Mouse (Mus musculus) spleen, adult 18-20 months (tissue): ENCODE measurements around the gene Dner.
A peak's percentile ranks its signal among the peaks of the same experiment; 100 is the strongest.

Source experiments
- DNase-seq, 2 experiments: peaks; one replicate each; pipeline ENCODE4 v3.0.0; 2022; ENCODE audit warnings: mixed read lengths in 2 of 2

The Dner gene

DNA sequence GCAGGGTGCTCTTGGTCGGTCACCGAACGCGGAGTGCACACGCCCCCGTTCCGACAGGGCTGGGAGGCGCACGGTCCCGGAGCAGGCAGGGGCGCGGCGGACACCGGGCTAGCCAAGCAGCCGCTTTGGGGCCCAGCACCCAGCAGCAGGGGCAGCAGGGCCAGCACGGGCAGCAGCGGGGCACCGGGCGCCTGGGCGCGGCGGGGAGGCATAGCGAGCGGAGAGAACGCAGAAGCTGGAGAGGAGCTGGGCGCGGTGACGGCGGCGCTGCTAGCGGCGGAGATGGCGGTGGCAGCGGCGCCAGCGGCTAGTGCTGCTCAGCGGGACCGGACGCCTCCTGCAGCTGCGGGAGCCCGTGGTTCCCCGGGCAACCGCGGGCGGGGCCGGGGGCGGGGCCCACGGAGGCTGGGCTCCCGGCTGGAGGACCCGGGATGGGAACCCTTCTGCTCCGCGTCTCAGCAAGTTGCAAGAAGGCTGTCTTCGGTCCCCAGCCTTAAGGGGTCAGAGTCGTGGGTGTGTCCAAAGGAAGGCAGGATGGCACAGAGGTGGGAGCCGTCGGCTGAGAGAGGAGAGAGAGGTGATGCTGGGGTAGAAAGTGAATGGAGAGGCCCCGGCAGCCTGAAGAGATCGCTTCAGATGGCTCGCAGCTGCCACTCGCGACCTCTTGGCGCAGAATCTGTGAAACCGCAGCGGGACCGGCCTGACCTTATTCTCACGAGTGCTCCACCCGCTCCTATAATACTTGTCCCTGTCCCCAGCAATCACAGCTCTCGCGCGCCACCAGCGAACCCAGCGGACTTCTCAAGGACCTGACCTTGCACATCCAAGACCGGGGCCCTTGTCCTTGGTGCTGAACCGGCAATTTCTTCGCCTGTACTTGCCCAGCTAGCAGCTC is at the start of gene Dner:
Gene Dner, minus strand, starts transcription at position 705 of the 895 bp plus-strand sequence.
- DNase-seq: peak; percentile 8 to 18

DNA sequence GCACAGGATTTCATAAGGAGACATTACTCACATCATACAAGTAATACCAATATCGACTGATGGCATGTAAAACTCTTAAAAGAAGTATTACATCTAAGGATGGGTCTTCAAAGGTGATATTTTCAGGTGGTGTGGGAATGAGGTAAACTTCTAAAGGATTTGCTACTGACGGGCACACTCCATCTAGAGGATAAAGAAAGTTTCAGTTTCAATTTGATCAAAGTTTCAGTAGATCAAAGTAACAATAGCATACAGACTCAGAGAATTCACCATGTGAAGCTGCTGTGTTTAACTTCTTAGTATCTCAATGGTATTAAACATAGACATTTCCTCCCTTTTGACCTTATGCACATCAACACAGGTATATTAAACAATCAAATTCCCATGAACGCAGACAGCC is 46.1 kb upstream of the Dner start:
- DNase-seq: no peak

DNA sequence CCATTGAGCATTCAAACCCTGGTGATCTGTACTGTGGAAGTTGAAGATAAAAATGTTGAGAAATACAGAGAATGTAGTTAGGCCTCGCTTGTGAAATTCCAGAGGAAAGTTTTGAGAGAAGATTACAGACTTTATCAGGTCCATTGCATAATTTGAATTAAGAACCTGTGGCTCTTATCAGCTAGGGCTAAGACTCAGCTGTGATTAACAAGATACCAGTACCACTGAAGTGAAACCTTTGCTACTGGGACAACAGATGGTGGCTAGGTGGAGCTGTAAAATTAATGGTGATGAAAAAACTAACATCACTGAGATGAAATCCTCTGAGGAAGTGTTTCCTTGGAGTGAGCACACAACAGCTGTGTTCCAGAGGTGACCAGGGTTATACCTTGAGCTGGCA is 44.1 kb upstream of the Dner start:
- no peak for DNase-seq

DNA sequence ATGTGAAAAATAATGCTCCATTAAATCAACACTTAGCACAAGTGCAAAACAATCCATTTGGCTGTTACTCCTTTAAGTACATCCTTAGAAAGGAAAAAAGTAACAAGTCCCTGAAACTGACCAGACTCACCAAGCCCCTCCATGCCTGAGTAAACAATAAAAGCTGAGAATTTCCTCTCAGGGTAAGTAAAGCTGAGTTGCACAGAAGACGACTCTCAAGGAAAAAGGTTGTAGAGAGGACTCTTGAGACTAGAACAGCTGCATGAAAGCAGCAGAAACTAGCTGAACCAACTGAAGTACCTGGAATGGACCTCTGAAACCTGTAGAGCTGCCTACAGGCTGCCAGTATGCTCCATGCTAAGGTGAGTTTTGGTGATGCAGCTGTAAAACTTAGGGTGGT is 41.1 kb upstream of the Dner start:
- DNase-seq: no peak

DNA sequence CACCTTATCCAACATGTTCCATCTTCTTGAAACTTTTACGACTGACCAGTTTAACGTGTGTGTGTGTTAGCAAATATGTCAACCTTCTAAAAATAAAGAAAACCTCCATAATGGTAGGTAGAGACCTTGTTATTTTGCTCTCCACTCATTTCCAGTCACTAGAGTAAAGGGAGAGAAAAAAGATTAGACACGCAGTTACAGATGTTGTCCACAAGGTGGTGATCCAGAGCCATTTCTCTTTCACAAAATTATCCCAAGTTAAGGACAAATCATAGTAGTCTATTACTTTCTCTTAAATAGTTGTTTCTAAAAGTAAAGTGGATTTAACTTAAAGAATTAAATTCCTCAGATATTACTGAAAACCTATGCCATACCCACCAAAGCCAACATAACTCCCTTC is 37.8 kb upstream of the Dner start:
- DNase-seq: no peak

DNA sequence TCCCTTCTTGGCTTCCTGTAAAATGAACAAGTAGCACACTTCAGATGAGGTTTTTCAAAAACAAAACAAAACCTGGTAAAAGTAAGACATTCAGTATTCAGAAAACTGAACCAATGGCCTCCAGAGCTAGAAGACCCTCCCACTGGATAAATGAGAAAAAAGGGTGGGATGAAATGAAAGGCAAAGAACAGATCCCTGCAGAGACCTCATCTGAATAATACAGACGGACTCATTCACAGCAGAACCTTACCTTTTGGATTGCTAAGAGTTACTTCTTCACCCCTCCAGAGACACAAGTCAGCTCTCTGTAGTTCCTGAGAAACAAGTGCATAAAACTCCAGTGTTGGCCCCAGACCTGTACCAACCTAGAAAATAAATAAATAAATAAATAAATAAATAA is 35.7 kb upstream of the Dner start:
- no peak for DNase-seq

DNA sequence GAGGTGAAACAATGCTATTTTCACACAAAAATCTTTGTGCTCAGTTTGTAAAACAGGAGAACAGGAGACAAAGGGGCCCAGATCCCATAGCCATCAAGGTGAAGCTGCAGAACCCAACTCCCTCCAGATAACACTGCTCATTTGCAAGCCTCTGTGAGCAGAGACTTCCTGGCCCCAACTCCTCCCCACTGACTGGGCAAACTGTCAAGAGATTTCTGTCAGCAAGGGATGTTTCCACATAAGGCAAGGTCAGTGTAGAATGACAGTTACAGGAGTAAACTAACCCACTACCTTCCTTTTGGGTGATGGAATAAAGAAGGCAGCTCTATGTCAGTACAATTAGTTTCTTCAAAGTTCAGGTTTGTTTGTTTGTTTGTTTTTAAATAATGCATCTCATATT is 26.8 kb upstream of the Dner start:
- DNase-seq: no peak

DNA sequence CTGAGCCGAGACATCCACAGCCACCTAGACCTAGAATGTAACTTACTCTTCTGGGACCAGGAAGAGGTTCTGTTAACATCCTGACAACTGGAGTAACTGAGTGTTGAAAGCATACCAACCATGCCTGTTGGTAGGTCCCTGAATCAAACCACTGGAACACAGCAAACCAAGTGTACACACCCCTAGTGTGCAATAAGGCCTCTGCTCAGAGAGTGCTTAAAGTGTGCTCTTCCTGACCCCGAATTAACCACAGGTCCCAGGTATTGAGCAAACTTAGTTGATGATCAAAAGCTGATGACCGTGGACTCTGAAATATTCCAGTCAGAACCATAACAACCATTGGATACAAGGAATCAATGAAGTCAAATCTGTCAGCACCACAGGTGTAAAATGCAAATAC is 26.4 kb upstream of the Dner start:
- DNase-seq: no peak

DNA sequence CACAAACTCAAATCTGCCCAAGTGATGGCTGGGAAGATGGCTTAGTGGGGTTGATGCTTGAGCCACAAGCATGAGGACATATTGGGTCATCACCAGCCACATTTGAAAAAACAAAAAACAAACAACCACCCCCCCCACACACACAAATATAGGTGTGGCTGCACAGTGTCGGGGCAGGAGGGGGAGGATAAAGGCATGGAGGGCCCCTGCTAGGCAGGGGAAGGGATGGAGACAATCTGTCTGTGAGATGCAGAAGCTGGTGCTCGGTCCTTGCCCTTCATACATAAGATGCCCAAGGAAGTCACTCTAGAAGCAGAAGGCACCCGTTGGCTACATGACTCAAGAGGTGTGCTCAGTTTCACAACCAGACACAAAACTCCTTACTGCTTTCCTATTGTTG is 25.9 kb upstream of the Dner start:
- no peak for DNase-seq

DNA sequence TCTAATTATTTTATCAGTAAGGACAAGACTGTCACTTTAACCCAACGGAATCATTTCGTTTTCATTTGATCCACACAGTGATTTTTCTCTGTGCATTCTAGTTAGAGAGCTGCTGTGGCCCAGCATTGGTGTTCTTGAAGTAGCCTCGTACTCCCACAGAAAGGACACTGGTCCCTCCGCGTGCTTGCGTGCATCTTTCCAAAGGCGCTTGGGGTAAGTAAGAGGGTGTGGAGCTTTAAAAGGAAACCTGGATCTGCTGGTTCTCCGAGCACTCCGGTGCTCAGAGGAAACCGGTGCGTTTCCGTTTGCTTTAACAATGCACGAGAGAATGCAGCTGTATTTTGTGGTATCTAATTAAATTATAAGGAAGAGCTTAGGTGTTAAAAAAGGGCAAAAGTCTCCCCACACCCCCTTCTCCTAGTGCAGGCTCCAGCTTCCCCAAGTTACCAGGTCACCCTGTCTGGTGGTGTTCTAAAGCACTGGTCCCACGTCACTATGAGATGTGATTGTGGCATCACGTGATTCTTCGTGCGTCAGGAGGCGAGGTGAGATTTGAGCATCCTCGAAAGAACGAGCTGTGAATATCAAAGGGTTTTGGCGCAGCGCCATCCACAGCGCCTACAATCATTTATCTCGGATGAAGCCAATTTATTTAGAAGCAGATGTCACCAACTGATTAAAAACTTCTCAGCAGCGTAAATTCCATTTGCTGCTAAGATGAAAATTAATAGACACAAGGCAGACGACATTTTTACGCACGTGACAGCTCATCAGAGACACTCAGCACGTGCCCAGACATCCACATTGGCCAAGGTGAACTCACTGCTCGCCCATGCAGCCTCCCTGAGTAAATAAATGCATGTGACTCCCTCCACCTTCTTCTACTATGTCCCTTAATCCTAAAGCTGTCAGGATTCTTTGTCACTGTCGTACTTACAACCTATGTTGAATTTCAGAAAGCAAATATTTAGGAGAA is 14.1 kb upstream of the Dner start:
- no peak for DNase-seq

DNA sequence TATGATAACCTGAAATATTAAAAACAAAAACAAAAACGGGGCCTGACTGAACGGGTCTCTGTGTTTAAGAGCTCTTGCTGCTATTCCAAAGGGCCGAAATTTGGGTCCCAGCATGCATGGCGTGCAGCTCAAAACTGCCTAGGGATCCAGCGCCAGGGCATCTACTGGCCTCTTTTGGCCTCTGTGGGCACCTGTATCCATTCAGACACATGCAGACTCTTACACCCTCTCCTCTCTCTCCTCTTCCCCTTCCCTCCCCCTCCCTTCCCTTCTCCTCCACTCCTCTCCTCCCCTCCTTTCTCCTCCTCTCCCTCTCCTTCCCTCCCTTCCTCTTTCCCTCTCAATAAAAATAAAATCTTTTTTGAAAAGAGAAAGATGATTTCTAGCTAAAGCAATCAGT is 13.4 kb upstream of the Dner start:
- DNase-seq: no peak

DNA sequence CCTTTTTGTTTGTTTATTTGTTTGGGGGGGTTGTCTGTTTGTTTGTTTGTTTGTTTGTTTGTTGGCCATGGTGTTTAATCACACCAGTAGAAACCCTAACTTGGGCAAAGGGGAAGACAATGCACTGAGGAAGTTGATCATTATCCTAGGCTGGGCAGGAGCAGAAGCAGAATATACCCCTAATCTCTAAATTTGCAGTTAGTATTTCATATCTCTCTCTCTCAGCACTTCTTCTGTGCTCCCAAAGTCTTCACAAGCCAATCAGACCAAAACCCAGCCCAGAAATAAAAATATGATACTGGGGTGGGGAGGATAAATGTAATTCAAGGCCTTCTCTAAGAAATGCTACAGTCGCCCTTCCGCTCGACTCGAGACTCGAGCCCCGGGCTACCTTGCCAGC is 4.2 kb upstream of the Dner start:
- DNase-seq: no peak

DNA sequence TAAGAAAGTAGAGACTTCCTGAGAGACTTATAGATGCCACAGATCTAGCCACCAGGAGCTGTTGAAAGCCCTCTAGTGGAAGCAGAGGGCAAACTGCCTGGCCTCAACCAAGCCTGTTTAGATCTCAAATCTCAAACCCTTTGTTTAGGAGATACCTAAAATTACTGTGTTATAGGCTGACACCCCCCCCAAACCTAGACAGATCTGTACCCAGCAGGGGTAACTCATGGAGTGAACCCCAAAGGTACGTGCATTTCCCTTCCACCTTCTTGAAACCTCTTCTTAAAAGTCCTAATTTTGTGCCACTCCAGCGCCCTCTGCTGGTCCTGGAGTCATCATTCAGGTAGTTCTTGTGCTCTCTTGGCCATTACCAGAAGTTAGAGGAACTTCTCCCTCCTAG is 1.1 kb upstream of the Dner start:
- peak in 1 of 2 experiments; percentile 29 for DNase-seq

DNA sequence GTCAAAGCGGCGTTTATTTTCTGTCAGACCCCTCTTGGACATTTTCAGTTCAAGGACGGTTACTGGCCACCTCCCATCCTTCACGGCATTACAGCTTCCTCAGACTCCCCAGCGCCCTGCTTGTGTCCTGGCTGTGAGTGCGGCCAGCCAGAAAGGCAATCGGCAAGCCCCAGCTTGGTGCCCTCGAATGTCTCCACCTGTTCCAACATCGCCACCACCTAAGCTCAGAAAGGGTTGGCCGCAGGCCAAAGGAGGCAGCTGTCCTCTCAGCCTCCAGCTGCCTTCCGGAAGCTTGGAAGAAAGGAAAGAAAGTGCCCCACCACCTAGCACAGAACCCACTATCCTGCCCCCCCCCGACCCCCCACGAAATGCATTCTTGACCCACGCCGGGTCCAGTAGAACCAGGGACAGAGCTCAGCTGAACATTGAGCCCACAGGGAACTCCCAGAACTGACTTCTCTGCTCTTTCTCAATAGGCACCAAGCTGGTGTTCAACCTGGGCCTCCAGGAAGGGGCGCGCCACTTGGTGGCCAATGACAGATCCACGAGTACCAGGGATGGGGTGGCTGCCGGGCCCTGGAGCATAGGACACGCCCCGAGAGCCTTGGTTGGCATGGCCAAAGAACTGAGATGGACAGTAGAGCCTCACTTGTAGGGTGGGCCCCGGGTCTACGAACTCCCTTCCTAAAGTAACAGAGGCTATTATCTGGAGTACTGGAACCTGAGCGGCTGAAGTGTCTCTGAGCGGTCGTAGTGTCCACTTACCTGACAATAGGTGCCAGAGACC is 1.1 kb downstream of the Dner start:
- no peak for DNase-seq

DNA sequence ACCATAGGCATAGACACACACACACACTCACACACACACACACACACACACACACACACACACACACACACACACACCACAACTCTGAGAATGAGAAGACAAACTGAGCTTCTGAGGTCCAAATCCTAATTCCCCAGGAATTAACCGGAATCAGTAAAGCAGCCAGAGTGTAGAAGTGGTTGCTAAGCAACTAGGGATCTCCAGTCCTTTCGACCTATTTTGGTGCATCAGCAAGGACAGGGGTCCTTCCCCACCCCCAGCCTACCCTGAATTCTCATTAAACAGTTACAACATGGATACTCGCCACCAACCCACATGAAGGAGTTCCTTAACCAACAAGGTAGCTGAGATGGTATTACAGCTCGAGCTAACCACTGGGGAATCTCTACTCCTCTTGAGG is 18.1 kb downstream of the Dner start:
- DNase-seq: no peak

DNA sequence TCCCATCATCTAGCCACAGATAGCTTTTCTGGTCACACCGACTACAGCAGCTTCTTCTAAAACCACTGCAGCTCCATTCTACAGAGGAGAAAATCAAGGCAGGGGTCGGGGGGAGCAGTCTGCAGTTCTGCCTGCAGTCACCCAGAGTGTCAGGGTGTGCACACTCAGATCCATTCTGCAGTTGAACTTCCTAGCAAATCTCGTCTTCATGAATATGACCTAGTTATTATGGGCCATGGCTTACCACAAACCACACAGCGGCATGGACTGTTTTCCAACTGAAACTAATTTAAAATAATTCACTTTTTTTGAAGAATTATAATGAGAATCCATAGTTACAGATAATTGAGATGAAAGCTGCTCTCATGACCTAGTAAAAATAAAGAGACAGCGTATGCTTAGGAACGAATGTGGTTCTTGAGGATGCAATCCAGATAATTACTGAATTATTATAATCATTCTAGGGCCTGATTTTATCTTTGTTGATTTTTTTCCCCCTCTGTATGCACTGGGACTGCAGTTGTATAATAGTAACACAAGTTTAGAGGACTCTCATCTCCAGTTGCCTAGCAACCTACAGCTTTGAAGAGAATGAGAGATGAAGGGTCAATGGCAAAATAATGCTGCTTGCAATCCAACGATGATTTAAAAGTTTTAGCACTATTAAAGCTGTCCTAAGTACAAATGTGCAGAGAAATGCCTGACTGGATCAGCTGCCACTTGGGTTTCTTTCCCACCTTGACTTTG is 27.7 kb downstream of the Dner start:
- DNase-seq: no peak

DNA sequence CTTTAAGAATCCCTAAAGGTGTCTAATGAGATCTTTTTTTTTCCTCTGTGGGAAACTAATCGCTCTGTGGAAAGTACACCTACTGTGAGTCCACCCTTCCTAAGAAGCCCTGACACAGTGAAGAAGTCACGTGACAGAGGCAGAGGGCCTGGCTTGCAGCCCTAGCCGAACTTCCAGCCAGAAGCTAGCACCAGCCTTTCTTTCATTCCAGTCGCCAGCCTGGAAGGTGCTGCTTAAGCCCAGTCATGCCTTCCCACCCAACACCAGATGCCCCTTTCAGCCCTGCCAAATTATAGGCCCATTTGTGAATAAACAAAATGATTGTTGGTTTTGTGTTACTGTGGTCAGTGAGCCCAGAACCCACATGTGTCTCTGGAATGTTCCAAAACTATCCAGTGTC is 28.4 kb downstream of the Dner start:
- no peak for DNase-seq

DNA sequence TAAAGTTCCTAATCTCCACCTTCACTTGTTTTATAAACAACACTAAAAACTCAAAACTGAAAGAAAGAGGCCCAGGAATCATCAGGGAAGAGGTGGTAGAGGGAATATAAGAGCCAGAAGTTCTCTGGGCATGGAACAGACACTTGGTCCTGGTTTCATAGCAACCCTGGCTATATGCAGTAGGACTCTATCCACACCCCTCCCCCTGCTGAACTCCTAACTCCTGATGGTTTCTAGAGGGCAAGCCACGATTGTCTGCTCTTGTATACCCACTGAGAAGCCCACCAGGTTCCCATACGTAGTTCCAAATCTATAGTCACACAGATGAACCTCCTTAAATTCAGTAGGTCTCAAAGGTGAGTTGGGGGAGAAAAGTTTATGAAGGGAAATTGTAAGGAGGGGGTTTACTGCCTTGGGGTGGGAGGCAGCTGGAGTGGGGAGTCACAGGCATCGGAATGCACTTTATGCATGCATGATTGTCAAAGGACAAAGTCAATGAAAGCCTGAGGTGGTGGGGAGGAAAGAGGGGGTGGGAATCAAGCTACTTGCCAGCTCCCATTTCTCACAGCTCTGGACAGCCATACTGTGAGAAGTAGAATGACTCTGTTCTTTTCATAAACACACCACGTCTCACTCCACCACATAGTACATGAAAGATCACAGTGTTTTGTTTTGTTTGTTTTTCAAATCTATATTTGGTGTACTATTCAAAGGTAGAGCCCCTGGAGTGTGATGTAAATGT is 31.5 kb downstream of the Dner start:
- DNase-seq: no peak

DNA sequence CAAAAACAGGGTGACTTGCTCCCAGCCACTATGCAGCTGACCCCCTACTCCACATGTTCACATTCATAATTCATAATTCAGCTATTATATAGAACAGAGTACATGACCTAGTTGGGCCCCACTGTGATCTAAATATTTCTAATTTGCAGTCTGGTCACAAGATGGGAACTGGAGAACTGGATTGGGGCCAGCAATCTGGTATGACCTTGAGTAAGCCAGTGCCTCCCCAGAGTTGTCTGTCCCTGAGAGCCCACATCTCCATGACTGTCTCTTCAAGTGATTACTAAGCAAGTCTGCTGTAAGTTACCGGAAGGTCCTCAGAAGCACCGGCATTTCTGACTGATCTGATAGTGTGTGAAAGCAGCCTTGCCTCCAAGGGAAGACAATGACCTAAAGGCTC is 49.2 kb downstream of the Dner start:
- DNase-seq: no peak

DNA sequence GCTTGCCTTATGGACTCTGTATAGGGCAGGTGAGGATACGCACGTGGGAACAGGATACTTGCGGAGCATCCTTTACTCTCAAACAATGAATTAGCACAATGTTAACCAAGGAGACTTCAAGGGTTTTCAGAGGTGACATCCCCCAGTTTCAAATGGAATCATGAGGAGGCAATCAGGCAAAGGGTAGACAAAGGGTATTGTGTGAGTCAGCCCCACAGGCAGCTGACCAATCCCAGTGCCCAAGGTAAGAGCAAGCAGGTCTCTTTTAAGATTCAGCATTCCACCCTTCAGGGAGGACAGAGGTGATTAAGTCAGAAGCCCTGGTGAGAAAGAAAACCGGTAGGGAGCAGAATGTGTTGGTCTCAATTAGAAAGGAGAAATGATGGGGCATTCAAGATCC is 55.6 kb downstream of the Dner start:
- no peak for DNase-seq

DNA sequence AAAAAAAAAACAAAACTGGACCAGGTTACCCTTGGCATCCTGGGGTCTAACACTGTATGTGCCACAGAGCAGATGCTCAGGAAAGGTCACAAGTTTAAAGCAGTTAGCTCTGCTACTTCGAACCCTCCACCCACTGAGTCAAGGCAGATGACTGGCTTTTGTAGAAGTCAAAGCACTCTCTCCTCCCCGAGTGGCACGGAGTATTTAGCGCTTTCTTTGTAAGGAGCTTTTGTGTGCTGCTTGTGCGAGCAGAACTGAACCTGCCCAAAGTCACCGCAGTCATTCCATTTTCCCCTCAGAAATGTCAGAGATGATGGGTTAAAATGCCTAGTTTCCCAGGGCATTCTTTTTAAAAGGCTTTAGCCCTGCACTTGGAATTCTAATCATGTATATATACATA is 59.1 kb downstream of the Dner start:
- DNase-seq: no peak

DNA sequence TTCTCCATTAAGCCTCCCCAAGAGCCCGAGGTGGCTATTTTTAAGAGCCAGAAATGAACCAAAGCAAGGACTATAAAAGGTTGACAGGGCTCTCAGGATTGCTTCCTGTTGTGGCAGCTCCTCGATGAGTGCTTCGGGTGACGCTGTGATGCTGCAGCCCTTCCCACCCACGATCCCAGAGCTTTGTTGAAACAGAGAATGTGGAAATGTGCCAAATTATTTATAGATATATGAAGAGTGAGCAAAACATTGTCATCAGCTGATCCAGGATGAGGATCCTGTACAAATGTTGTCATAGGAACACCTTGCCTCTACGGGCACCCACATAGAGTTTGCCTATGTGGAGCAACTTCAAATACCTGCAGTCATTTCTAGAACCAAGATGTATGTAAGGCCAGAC is 67.8 kb downstream of the Dner start:
- DNase-seq: no peak
